Mouse (Mus musculus) MN1 (cell line): ENCODE data around the gene Nmral1.
"Not testable (repeated sequence)": the region's sequence is repeated elsewhere in the genome, so short reads cannot be mapped to it uniquely, and the experiment has no call there.

Source experiments
- DNase-seq: peaks from one replicate; pipeline ENCODE4 v3.0.0-alpha.2; 2016; ENCODE audit warnings: low spot score

Gene Nmral1

DNA sequence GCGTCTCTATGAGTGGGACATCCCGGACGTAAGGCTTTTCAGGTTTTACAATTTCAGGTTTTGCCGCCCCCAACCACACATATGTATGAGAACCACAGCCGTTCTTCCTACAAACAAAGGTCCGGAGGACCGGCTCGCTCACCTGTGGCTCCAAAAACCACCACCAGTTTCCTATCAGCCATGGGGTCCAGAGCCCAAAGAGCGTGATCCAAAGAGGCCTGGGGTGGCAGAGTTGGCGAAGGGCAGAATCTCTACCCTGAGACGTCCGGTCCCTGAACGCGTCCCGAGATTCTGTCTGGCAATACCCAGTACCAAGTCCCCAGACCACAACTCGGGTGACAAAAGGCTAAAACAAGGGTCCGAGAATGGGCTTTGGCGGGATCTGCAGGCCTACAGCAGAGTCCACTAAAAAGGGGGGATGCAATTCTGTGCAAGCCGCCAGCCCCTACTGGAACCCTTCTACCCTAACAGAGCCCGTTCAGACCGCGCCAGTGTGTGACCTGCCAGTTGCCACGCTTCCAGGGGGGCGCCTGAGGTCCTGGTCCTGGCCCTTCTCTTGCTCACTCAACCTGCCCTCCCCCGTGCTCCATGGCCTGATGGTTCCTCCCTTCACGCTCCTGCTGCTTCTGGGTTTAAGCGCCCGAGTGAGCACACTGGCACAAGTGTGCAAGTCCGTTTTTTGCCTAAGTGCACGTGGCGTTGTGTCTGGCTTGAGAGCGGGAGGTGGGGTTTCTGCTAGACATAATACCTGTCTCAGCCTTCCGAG, at the start of gene Nmral1:
Gene Nmral1 (minus strand): TSS at position 604 of the 766 bp plus-strand sequence.
- DNase-seq = peak; percentile 81

DNA sequence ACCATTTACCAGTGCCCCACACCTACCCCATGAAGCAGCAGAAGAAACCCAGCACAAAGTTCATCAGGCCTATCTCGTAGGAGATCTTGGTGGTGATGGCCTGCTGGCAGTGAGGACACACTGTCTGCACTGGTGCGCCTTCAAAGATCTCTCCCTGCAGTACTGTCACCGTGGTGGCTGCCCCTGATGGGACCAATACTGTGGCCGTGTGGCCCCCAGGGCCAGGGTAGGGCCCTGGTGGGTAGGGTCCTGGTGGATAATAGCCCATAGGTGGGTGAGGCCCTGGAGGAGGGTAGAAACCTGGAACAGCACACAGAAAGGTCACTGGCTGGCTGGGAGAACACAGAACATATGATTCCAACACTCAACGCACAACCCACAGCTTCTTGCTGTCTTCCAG, 49.6 kb upstream of the Nmral1 start:
- DNase-seq = no peak

DNA sequence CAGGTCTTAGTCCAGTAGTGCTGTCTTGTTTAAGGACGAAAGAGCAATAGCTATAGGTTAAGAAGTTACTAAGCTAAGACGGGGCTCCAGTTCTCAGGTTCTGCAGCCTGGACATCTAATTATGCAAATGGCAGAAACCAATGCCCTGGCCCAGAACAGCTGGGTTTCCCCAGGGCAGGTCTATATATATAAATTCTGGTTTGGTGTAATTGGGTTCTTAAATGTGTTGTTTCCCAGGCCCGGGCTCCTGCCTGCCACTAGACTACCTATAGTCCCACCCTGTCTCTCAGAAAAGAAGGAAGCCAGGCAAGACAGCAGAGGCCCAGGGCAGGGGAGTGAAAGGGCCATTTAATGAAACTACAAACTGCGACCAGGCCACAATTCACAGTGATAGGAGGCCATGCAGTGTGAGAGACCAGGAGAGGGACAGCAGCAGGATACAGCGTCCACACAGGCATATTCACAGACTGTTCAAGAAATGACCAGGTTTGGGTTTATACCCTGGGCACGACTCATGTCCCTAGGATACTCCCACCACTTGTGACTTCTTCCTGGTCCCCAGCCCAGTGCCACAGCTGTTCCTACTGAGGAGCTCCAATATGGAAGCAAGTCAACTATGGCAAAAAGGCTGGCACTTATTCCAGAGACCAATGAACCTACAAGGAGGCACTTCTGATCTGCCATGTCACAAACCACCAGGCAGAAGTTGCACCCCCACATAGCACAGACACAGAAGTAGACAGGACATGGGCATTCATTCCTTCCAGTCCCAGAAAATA, 48.0 kb upstream of the Nmral1 start:
- DNase-seq = no peak

DNA sequence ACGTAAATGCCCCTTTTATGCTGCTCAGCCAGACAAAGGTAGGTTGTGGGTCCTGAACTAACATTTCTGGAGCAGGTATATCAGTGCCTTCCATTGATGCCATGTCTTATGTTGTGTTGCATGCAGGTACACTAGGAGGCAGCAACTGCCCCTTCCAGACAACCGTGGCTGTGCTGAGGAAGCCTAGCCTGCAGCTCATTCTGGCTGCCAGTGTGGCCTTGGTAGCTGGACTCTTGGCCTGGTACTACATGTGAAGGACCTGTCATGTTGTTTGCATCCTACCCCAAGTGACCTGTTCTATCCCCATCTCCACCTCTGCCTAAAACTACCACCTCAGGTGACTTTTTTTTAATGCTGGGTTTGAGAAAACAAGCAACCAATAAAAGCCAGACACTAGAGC, 46.7 kb upstream of the Nmral1 start:
- DNase-seq = no peak

DNA sequence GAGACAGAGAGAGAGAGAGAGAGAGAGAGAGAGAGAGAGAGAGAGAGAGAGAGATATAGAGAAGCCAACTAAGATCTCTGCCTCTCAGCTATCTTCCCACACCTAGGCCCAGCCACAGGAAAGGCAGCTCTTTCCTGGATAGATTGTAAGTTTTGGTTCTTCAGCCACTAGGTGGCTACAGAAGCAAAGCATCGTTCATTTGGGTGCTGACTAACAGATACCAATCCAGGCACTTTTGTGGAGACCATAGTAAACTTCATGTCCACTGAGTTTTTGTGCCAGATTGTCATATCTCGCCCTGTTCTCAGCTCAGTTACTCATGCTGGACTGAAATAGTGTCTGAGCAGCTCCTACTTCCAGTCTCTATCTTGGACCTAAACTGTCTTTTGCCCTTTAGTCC, 44.1 kb upstream of the Nmral1 start:
- peak; percentile 73 for DNase-seq

DNA sequence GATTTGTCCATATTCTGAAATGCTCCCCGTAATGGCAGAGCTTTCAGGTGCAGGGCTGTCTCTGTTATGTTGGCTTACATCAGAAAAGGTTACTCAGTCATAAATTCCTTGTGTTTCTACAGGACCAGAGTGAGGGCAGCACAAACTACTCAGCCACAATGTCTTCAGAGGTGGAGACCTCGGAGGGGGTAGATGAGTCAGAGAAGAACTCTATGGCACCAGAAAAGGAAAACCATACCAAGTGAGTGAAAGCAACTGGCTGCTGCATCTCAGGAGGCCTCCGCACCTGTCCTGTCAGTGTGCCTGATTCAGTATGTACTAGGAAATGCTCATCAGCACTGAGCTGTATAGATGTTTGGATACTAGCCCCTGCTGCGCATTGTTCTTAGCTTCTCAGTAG, 43.3 kb upstream of the Nmral1 start:
- no peak for DNase-seq

DNA sequence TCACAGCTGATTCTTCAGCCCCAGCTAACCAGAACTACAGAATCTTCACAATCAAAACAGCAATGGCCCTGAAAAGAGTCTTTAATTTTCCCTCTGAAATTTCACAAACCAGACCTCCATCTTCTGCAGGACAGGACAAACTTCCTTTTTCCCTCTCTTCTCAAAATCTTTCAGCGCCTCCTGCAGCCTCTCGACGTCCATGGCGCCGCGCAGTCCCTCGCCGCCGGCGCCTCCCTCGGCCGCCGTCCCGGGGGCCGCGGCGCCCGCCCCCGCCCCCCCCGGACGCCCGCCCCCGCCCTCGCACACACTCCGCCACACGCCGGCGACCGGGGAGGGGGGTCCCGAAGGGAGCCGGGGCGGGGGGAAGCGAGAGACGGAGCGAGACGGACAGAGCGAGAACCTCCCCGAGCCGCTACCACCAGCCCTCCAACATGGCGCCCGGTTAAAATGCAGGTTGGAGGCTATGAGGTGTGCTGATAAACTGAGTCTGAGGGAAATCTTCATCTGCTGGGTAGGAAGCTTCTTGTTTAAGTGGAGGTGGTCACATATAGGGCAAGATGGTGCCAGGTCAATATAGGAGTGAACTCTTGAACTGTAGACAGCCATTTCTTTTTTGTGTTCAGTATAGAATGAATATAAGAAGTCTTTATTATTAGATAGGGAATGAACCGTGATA, 37.6 kb upstream of the Nmral1 start:
- DNase-seq = not testable (repeated sequence)

DNA sequence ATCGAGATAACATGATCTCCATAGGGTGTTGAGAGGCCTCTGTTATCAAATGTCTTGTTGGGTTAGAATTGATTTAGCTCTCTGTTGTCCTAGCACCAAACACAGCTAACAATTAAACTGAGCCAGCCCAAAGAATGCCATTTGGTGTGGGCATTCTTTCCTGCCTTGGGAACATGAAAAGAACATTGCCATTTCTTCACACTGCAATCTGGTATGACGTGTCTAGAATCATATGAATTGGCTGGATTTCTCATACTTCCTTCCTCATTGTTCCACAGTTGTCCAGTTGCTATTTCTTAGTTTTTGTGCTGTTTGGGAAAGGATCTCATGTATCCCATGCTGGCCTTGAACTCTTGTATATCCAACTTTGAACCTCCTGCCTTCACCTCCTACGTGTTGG, 34.9 kb upstream of the Nmral1 start:
- DNase-seq = no peak

DNA sequence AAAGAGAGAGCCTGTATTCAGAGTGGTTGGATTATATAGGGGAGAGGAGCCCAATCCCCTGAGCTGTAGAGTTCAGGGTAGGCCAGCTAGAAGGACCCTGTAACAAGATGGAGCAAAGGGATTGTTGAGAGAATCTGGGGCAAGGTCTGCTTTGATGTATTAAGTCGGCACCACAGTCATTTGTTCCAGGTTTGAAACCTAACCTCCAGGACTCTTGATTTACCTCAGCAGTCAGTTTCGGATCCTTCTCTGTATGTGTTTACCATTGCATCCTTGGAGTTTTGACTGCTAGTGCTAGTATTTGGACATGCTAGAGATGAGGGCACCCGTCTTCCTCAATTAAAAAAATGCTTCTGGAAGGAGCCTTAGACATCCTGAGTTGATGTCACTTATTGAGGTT, 33.0 kb upstream of the Nmral1 start:
- no peak for DNase-seq

DNA sequence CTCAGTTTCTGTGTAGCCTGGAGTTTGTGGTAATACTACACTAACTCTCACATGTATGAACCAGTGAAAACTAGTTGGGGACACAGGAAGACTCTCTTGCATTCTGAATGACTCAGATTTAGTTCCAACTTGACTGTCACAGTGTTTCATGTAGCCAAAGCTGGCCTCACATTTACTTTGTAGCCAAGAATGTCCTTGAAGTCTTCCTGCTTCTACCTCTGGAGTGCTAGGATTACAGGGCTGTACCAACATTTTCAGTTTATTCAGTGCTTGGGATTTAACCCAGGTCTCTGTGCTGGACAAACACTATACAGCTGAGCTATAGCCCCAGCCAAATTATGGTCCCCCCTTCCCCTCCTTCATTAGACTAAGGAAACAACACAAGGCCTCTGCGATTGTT, 23.0 kb upstream of the Nmral1 start:
- no peak for DNase-seq

DNA sequence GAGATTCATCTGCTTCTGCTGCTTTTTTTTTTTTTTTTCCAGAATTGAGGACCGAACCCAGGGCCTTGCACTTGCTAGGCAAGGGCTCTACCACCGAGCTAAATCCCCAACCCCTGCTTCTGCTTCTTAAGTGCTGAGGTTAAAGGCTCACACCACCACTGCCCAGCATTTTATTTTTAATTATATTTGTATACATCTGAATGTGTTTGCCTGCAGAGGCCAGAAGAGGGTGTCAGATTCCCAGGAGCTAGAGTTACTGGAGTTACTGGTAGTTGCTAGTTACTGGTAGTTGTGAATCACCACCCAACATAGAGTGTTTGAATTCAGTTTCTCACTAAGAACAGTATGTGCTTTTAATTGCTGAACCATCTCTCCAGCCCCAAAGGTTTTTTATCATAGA, 20.8 kb upstream of the Nmral1 start:
- DNase-seq = no peak

DNA sequence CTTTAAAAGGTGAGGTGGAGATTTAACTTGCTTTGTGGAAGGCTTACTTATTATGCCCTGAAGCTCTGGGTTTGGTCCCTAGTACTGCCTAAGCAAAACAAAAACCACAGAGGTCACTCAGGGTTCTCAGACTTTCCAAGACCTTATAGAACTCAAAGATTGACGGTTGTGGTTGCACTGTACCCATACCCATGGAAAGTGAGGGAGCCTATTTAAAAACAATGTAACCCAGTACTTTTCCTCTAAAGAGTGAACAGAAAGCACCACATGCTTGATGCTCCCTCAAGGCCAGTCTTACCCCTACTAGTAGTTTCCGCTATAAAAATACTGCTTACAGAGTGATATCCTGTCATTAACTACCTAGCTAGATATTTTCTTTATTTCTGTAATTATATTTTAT, 17.1 kb upstream of the Nmral1 start:
- no peak for DNase-seq

DNA sequence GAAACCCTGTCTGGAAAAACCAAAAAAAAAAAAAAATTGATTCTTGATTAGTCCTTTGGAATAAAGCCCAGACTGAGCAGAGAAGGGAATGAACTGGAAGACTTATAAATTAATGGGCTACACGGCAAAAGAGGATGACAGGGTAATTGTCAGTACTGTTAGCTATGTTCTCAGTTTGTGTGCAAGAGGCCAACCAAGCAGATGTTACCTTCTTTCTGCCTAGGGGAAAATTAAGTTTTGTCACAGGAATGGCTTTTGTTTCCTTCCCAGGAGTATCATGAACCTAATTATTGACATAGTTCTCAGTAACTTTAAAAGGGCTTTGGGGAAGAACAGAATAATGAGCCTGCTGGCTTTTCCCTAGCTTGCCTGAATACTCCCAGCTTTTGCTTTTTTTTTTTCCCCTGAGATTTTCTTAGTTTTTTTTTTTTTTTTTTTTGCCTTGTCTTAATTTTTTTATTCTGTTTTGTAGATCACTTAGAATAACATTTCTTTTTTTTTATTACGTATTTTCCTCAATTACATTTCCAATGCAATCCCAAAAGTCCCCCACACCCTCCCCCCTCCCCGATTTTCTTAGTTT, 11.7 kb upstream of the Nmral1 start:
- peak; percentile 51 for DNase-seq

DNA sequence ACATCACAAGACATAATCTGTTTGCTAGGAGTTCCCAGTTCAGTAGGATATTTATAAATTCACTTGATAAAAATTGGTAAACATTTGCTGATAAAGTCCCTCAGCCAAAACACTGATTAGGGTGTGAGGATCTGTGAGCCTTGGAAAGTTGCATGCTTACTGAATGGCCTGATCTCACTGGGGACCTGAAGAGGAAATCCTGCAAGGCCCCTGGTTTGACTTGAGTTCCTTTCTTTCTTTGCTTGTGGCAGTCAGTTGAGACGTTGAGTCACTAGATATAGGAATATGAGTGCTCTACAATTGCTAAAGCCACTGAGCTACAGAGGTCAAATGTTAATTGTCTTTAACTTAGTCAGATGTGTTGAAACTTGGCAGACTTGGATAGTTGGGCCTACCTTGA, 8.8 kb upstream of the Nmral1 start:
- DNase-seq = no peak

DNA sequence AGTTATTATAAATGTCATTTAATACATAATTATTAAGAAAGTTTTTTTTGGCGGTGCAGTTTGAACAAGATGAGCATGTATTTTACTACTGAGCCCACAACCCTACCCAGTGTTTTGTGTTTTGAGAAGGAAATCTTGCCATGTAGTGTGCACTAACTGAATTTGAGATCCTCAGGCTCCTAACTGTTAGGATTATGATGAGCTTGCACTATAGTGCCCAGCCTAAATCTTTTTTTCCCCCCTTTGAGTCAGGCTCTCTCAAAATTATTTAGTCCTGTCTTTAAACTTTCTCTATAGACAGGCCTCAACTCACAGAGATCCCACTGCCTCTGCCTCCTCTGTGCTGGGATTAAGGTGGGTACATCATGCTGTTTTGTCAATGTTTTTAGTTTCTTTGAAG, 8.4 kb upstream of the Nmral1 start:
- no peak for DNase-seq

DNA sequence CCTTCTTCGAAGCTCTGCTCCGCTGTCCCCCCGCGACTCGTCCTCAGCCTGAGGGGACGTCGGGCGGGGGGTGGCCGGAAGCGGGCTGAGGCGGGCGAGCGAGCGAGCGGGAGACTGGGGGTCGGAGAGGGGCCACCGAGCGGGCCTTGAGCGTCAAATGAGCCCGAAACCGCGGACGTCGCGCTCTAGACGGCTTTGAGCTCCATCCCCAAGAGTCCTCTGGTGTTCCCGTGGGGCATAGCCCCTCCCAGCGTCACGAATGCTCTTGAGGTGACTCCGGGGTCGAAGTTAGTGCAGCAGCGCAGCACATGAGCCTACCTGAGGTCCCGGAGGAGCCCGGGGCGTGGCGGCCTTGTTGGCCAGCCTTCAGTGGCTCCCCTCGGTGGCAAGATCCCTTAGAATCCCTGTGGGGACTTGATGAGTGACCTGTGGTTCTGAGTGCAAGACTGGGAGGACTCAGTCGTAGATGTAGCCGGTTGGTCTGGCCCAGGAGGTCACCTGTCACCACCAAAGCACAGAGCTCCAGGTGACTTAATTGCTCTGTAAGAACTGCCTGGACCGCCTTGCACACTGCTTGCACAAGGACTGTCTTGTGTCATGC, 7.5 kb upstream of the Nmral1 start:
- DNase-seq = peak; percentile 40

DNA sequence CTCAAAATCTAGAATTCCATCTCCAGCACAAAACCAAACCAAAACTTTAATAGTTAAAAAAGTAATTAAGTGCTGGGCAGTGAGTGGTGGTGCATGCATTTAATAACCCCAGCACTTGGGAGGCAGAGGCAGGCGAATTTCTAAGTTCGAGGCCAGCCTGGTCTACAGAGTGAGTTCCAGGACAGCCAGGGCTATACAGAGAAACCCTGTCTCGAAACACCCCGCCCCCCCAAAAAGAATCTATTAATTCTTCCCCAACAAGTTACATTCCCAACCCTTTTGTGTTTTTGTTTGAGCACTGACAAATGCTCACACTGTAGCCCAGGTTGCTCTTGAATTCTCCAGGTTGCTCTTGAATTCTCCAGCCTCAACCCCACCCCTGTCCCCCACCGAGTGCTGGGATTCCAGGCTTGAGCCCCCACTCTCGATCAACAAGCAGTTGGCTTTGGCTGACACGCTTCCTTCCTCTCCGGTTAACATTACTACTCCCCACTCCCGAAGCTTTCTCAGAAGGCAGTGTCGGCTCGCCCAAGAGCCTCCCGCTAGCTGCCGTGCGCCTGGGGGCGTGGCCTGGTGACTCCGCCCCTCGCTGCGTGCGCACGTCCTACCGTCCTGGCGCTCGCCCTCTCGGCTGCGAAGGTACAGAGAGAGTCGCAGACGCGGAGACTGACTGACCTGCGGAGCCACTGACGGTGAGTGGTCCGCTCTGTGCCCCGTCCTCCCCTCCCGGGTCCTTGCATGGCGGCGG, 6.8 kb upstream of the Nmral1 start, which contains the start of gene Hmox2:
Gene Hmox2 (plus strand): TSS at position 582 of the 748 bp plus-strand sequence.
- DNase-seq = peak; percentile 93

DNA sequence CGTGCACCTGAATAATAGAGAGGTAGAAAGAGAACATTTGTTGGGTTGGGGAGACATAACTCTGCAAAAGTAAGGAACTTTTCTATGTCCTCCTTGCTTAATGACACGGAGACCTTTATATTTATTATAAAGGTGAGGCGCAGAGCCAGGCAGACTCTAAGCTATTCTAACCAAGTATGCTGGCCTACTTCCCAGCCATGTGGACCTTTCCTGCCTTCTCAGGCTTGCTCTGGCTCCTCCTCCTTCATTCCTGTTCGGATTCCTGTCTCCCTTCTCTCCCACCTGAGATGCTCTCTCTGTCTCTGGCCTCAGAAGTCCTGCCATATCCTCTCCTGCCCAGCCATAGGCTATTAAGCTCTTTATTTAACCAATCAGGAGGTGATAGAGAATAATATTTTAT, 6.1 kb upstream of the Nmral1 start:
- DNase-seq = no peak

DNA sequence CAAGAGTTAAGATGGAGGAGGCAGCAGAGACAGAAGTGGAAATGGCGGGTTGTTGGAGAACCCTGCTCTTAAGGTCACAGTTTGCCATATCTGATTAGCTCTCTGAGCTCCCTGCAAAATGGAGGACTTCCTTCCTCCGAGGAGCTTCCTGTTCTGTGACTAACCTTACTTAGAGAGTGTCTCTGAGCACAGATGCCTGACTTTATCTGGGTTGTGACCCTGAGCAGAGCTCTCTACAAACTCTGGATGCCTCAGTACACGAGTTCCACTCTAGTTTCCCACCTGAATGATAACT, 3.7 kb upstream of the Nmral1 start:
- DNase-seq = no peak

DNA sequence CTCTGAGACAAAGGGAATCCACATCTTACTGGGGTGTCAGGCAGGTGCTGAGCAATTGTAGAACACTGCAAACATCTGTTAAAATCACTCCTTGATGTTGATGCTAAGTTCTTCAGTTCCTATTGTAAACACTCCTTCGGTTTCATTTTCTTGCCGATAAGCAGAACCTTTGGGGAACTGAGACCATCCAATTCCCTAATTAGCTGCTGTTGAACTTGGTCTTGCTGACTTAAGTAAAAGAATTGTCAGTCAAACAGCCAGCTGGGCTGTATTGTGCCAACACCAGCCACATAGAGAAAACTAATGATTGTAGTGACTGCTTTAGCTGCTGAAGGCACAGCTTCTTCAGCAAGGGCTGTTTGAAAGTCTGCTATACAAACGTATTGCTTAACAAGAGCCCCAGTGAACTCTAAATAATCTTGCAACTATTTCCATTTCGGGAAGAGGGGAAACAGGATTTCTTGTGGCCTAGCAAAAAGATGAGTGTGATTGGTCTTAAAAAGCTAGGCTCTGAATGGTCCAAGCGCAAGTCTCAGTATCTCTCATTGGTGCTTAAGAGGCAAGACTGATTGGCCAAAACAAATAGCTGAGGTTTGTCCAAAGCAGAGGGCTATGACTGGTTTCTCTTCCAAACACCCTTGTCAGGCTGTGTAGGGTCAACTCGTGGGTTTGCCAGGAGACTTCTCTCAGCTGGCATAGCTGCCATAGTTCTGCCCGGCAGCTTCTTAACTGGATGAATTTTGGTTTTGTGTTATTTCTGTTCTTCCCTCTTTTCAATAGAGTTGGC, 3.2 kb upstream of the Nmral1 start:
- DNase-seq = no peak

DNA sequence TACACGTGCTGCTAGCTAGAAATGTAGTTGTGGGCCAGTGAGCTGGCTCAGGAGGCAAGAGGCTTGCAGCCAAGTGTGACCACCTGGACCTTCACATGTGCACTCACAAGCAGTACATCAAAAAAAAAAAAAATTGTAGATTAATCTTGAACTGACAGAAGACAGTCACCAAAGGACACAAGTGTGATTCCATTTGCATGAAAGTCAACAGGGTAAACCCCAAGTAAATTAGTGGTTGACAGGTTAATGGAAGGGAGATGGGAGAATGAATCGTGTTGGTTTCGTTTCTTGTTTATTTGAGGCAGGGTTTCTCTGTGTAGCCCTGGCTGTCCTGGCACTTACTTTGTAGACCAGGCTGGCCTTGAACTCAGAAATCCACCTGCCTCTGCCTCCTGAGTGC, 1.3 kb downstream of the Nmral1 start:
- no peak for DNase-seq
